Mouse (Mus musculus) heart, adult 10 weeks (tissue): ENCODE results near the gene Tmem174. TPM values are rescaled to one million over a fixed set of nuclear protein-coding genes. Genes with fewer than 3 reads are reported as not detected.

Experiments used
- polyA plus RNA-seq: library from polyadenylated mRNA; stranded (reverse); fragments of 350-450 nt; fragmentation: Illumina TruSeq; extraction: RNeasy Lipid Tissue Mini Kit (QIAGEN cat#74804); gene quantifications from one replicate; pipeline ENCODE4 v1.2.3, GENCODE M21; 2014; ENCODE audit warnings: low read depth, low replicate concordance

Tmem174 gene
- polyA plus RNA-seq = not detected

GRCm38 (mm10) chr13:98637145-98637544 lies at the start of gene Tmem174:
Tmem174 (minus strand) TSS chr13:98637410.

Other genes starting within 250 kb of the Tmem174 start
- gene Gm10320, start 145.4 kb downstream of the Tmem174 start, polyA plus RNA-seq = not detected
- 7.2 TPM for gene Tmem171, start 57.4 kb upstream of the Tmem174 start, polyA plus RNA-seq
- gene Fcho2, start 178.0 kb upstream of the Tmem174 start, polyA plus RNA-seq = 35.0 TPM